Mouse (Mus musculus): ENCODE measurements around the gene Tnfrsf19.

Tnfrsf19 gene

DNA sequence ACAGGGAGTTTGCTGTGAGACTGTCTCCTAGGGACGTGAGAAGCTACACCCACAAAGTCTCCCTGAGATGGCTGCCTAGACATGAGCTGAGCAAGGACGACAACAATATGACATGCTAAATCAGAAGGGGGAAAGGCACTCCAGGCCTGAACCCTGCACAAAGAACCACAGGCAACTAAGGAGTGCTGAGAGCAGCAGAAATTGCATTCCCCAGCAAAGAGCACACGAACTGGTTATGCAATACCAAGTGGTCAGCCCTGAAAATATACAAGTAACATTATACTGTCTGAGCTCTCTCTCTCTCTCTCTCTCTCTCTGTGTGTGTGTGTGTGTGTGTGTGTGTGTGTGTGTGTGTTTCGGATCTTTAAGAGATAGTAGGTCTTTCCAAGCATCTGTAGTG is 129.6 kb downstream of the Tnfrsf19 start:
- TF ChIP-seq NANOG (IDR thresholded peaks at IDR 0.05; ENCODE audit: borderline replicate concordance, low read length) = no peak
- no peak for TF ChIP-seq CTCF (conservative IDR thresholded peaks at IDR 0.05; ENCODE audit: low read length)
- no peak for TF ChIP-seq POU5F1 (IDR thresholded peaks at IDR 0.05; ENCODE audit: borderline replicate concordance, low read length)
- H3K9me3 ChIP-seq (ENCODE audit: low read length) = no peaks in the 10 kb centered on the region
- H3K36me3 ChIP-seq (ENCODE audit: insufficient read depth, low read length) = no peaks in the 10 kb centered on the region
- peaks cover 21% of the 10 kb centered on the region for H3K4me1 ChIP-seq (replicated peaks; ENCODE audit: low read depth, low read length)
- no peak overlapping the region for H3K4me3 ChIP-seq (replicated peaks; ENCODE audit: low read length)
- H3K27me3 ChIP-seq (ENCODE audit: insufficient read depth, low read length) = 0 out of 2 replicates have a peak, but pooled peaks cover 4% of the 10 kb centered on the region

Data from E14TG2a.4 (cell line).